9 mouse cellular contexts compared by ENCODE assay signal in the genomic region with DNA sequence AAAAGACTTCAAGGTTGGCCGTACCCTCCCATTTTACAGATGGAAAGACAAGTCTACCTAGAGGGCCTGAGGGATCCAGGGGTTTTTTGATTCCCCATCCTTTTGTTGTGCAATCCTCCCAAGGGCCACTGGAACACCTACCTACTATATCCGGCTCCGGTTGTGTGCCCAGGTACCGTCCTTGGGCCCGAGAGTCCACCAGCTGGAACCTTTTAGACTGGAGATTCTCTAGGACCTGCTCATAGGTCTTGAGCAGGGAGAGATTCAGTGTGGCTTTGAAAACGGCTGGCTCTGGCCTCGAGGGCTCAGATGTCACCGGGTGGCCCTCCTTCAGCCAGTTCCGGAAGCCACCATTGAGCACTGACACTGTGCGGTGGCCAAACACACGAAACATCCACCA. TPM values are rescaled to one million over a fixed set of nuclear protein-coding genes. Genes with fewer than 3 reads are reported as not detected.
DNase-seq lines count a peak whose midpoint lies in the region; ATAC-seq and TF ChIP-seq lines count a peak whose summit lies in the region.
"Had no signal": no experiment of that assay in that cellular context is flagged by ENCODE, and none has a peak within 500 bp of the region (broad histone marks: within the 10 kb centered on the region; RNA-seq: fewer than 3 reads in every experiment).

No protein-coding gene starts in this region.

- intact Hi-C loops in left cerebral cortex, postnatal 10 days (cut with DNase I): loop anchor here (5.0 kb wide), 1 partner anchor 33 kb away; no protein-coding TSS in a partner anchor

- H3K27ac ChIP-seq in lung, embryonic 15.5 days: peak overlapping the region; percentile 99
- peak overlapping the region; percentile 96 for H3K27ac ChIP-seq in forebrain, embryonic 10.5 days
- peak overlapping the region; percentile 92; the same call in 1 of the 2 replicates for H3K27ac ChIP-seq in intestine, postnatal 0 days (ENCODE audit: low read depth, low read length)
- peak overlapping the region; percentile 93 for H3K27ac ChIP-seq in neural tube, embryonic 15.5 days (replicated peaks)

- WGBS in lung, embryonic 15.5 days: 46% methylated on average over 11 of the region's 11 CpGs
- 54% methylated on average over 11 of the region's 11 CpGs for WGBS in forebrain, embryonic 10.5 days
- WGBS in intestine, postnatal 0 days: 61% methylated on average over 11 of the region's 11 CpGs
- WGBS in neural tube, embryonic 15.5 days: 51% methylated on average over 11 of the region's 11 CpGs

- H3K27me3 ChIP-seq in lung, embryonic 15.5 days: peaks cover 10% of the 10 kb centered on the region; the same call in 1 of the 2 replicates
- H3K27me3 ChIP-seq in forebrain, embryonic 10.5 days (ENCODE audit: poor library complexity, severe bottlenecking): peaks cover 28% of the 10 kb centered on the region
- no peaks in the 10 kb centered on the region for H3K27me3 ChIP-seq in intestine, postnatal 0 days (replicated peaks; ENCODE audit: control insufficient read depth, insufficient read depth, low read length)
- H3K27me3 ChIP-seq in neural tube, embryonic 15.5 days (replicated peaks): peaks cover 20% of the 10 kb centered on the region

- no peak for ATAC-seq in lung, embryonic 15.5 days (ENCODE audit: borderline replicate concordance, extremely low read depth, low FRiP score, low TSS enrichment)
- no peak for ATAC-seq in intestine, postnatal 0 days
- ATAC-seq in neural tube, embryonic 15.5 days (ENCODE audit: low FRiP score): no peak; the same call in 1 of the 2 replicates

- no peaks in the 10 kb centered on the region for H3K36me3 ChIP-seq in lung, embryonic 15.5 days
- H3K36me3 ChIP-seq in forebrain, embryonic 10.5 days (replicated peaks): no peaks in the 10 kb centered on the region
- H3K36me3 ChIP-seq in intestine, postnatal 0 days (ENCODE audit: control insufficient read depth, insufficient read depth): no peaks in the 10 kb centered on the region
- H3K36me3 ChIP-seq in neural tube, embryonic 15.5 days: no peaks in the 10 kb centered on the region

- H3K9me3 ChIP-seq in lung, embryonic 15.5 days: no peaks in the 10 kb centered on the region
- no peaks in the 10 kb centered on the region for H3K9me3 ChIP-seq in forebrain, embryonic 10.5 days
- H3K9me3 ChIP-seq in intestine, postnatal 0 days (ENCODE audit: control insufficient read depth): no peaks in the 10 kb centered on the region
- H3K9me3 ChIP-seq in neural tube, embryonic 15.5 days (replicated peaks): no peaks in the 10 kb centered on the region

- TF ChIP-seq CTCF in intestine, postnatal 0 days (IDR thresholded peaks at IDR 0.05; ENCODE audit: low read depth): no peak

- H3K4me2 ChIP-seq in lung, embryonic 15.5 days: peak overlapping the region; percentile 89
- H3K4me2 ChIP-seq in intestine, postnatal 0 days (replicated peaks; ENCODE audit: low read depth): peak overlapping the region; percentile 85
- peak overlapping the region; percentile 73 for H3K4me2 ChIP-seq in neural tube, embryonic 15.5 days

- H3K9ac ChIP-seq in lung, embryonic 15.5 days: peak overlapping the region; percentile 51
- no peak overlapping the region for H3K9ac ChIP-seq in intestine, postnatal 0 days (ENCODE audit: low read depth, low read length)
- H3K9ac ChIP-seq in neural tube, embryonic 15.5 days (replicated peaks): peak overlapping the region; percentile 76

- H3K4me3 ChIP-seq in lung, embryonic 15.5 days: peak overlapping the region; percentile 69
- peak overlapping the region; percentile 77 for H3K4me3 ChIP-seq in forebrain, embryonic 10.5 days
- peak overlapping the region; percentile 62 for H3K4me3 ChIP-seq in intestine, postnatal 0 days (ENCODE audit: low read depth, low read length)
- peak overlapping the region; percentile 69 for H3K4me3 ChIP-seq in neural tube, embryonic 15.5 days (replicated peaks)

- DNase-seq in lung, postnatal 10 days: no peak
- DNase-seq in forebrain, embryonic 10.5 days (ENCODE audit: extremely low spot score, low spot score): no peak
- DNase-seq in left cerebral cortex, postnatal 10 days (ENCODE audit: extremely low spot score in 1 of 2, low spot score in 2 of 2): no peak
- DNase-seq in adrenal gland, adult (ENCODE audit: inconsistent age in 2 of 2, low spot score in 1 of 2): no peak
- DNase-seq in thymus, postnatal 14 days: no peak

- peaks cover 65% of the 10 kb centered on the region for H3K4me1 ChIP-seq in lung, embryonic 15.5 days
- H3K4me1 ChIP-seq in forebrain, embryonic 10.5 days: peaks cover 80% of the 10 kb centered on the region
- H3K4me1 ChIP-seq in intestine, postnatal 0 days (replicated peaks; ENCODE audit: control insufficient read depth, insufficient read depth, low read length): peaks cover 11% of the 10 kb centered on the region
- peaks cover 66% of the 10 kb centered on the region for H3K4me1 ChIP-seq in neural tube, embryonic 15.5 days

RNA-seq across cellular contexts. Expression of a gene that starts 0.6 kb away (rescaled TPM):
- polyA plus RNA-seq in lung, embryonic 15.5 days (2015; fragmentation: Nextera tagmentation; extraction: Ambion mirVana): 81.1 and 88.7 TPM in 2 replicates
- 11.8 and 11.9 TPM in 2 replicates for polyA plus RNA-seq in forebrain, embryonic 10.5 days (2016; fragmentation: Nextera tagmentation; extraction: Ambion mirVana)
- 36.7 and 48.3 TPM in 2 replicates for polyA plus RNA-seq in intestine, postnatal 0 days (2015; fragmentation: Nextera tagmentation; extraction: Ambion mirVana)
- polyA plus RNA-seq in neural tube, embryonic 15.5 days (2015; fragmentation: Nextera tagmentation; extraction: Ambion mirVana): 16.9 and 37.0 TPM in 2 replicates
- 10 to 100 TPM; 33.8 to 42.9 TPM for total RNA-seq in left cerebral cortex, postnatal 10 days (2021)

RNA-seq across cellular contexts. Expression of a gene that starts 1.1 kb away (rescaled TPM):
- 3.3 and 4.1 TPM in 2 replicates for polyA plus RNA-seq in lung, embryonic 15.5 days (2015; fragmentation: Nextera tagmentation; extraction: Ambion mirVana)
- 0.90 and 2.0 TPM in 2 replicates for polyA plus RNA-seq in forebrain, embryonic 10.5 days (2016; fragmentation: Nextera tagmentation; extraction: Ambion mirVana)
- polyA plus RNA-seq in intestine, postnatal 0 days (2015; fragmentation: Nextera tagmentation; extraction: Ambion mirVana): 2.8 and 3.2 TPM in 2 replicates
- 3.2 and 3.8 TPM in 2 replicates for polyA plus RNA-seq in neural tube, embryonic 15.5 days (2015; fragmentation: Nextera tagmentation; extraction: Ambion mirVana)
- 10 to 100 TPM; 56.3 to 56.5 TPM for total RNA-seq in left cerebral cortex, postnatal 10 days (2021)

RNA-seq across cellular contexts. Expression of a gene that starts 9.4 kb away (rescaled TPM):
- not detected in 2 replicates for polyA plus RNA-seq in lung, embryonic 15.5 days (2015; fragmentation: Nextera tagmentation; extraction: Ambion mirVana)
- polyA plus RNA-seq in forebrain, embryonic 10.5 days (2016; fragmentation: Nextera tagmentation; extraction: Ambion mirVana): not detected in 2 replicates
- polyA plus RNA-seq in intestine, postnatal 0 days (2015; fragmentation: Nextera tagmentation; extraction: Ambion mirVana): not detected in 2 replicates
- not detected in 2 replicates for polyA plus RNA-seq in neural tube, embryonic 15.5 days (2015; fragmentation: Nextera tagmentation; extraction: Ambion mirVana)
- under 1 TPM; 0.39 to 0.51 TPM for total RNA-seq in left cerebral cortex, postnatal 10 days (2021)
- polyA plus RNA-seq: large intestine, adult 2 months had no signal

RNA-seq across cellular contexts. Expression of a gene that starts 23.3 kb away (rescaled TPM):
- 46.9 and 49.5 TPM in 2 replicates for polyA plus RNA-seq in lung, embryonic 15.5 days (2015; fragmentation: Nextera tagmentation; extraction: Ambion mirVana)
- 56.8 and 57.1 TPM in 2 replicates for polyA plus RNA-seq in forebrain, embryonic 10.5 days (2016; fragmentation: Nextera tagmentation; extraction: Ambion mirVana)
- polyA plus RNA-seq in intestine, postnatal 0 days (2015; fragmentation: Nextera tagmentation; extraction: Ambion mirVana): 18.6 and 20.1 TPM in 2 replicates
- 141 and 158 TPM in 2 replicates for polyA plus RNA-seq in neural tube, embryonic 15.5 days (2015; fragmentation: Nextera tagmentation; extraction: Ambion mirVana)
- total RNA-seq in left cerebral cortex, postnatal 10 days (2021): 100 to 1,000 TPM; 239 to 255 TPM
